Mouse (Mus musculus) stomach, postnatal 0 days (tissue): ENCODE measurements at regions not wholly inside any gene's neighbourhood (a gene's known extent, or its start where the extent isn't known, plus 50 kb on each side); places are given as distances from the start of the nearest gene placed in this dataset.

Experiments used
- CTCF ChIP-seq: IDR thresholded peaks from 2 replicates; pipeline ENCODE4 v1.5.1; 2016; ENCODE audit warnings: antibody characterized with exemption, low read depth, mild to moderate bottlenecking, moderate library complexity
- EP300 ChIP-seq: optimal IDR thresholded peaks from 2 replicates; pipeline ENCODE3; 2016; ENCODE audit warnings: antibody characterized with exemption

DNA sequence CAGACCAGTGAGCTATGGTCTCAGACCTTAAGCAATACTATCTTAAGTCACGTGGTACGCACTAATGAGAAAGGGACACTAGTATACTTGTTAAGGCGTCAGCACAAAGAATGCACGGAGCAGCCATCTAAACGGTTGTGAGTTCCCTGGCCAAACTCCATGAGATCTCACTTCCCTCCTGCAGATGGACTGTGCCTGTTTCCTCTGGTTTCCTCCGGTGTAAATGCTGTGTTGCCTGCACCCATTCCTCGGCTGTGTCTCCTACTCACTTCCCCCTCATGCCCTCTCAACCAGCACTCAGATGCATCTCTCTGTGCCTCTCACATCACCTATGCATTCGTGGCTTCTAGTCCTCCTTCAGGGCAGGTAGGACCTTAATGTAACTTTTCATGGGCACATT, 291.9 kb upstream of the Cited2 start:
- TF ChIP-seq EP300 (no peak), CTCF (no peak)
